Mouse (Mus musculus): ENCODE results near the gene Gm49673. TPM values are rescaled to one million over a fixed set of nuclear protein-coding genes. Genes with fewer than 3 reads are reported as not detected.
"Not testable (repeated sequence)": the region's sequence is repeated elsewhere in the genome, so short reads cannot be mapped to it uniquely, and the experiment has no call there.

The Gm49673 gene
- polyA plus RNA-seq, 1 experiment from 2014 or later = not detected

DNA sequence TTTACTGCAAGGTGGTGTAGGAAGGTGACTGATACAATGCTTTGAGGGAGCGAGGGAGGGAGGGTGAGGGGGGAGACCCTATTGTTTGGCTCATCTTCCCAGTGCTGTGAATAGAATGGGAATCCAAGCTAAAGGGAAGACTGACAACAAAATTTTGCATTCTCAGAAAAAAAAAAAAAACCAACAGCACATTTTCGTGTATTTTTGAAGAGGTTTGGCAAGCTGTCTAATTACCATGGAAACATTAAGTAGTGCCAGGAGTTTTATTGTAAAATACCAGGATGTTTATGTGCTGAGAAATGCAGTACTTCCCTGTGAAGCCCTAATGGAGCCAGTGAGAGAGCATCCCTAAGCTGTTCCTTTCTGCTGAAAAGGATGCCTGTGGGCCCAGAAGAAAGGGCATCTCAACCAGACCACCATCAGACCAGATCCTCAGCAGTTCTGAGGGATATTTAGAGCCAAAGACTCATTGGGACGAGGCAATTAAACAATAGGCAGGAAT lies 90.9 kb downstream of the Gm49673 start:
- H3K4me1 ChIP-seq; H3K4me2 ChIP-seq (replicated peaks); H3K9me3 ChIP-seq (replicated peaks); H3K36me3 ChIP-seq; ATAC-seq (ENCODE audit: low FRiP score); H3K4me3 ChIP-seq; H3K27ac ChIP-seq; H3K27me3 ChIP-seq; H3K9ac ChIP-seq: not testable (repeated sequence)
- 60% methylated on average over 2 of the region's 3 CpGs for WGBS

DNA sequence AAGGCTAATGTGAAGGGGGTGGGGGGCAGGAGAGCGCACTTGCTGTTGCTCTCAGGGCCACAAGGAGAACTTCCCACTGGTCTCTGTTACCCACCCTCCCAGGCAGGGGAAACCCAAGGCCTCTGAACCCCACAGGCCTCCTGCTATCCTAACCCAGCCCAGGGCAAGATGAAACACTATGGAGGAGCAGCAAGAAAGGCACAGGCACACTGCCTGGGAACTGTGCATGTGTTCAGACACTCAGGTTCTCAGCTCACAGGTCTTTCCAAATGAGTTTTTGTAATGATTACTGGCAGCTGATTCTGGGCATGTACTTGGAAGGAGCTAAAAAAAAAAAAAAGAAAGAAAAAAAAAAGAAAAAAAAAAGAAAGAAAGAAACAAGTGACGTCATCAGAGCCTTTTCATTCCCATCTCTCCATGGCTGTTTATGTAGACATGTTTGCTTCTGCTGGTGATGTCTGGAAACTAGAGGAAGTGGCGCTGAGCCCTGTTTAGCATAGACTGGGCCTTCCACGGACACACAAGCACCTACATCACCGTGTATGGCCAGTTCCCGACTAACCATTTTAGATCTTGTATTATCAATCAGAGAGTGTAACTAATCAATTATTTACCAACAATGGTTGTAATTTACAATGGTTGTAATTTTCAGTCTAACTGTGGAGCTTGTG lies 91.5 kb downstream of the Gm49673 start:
- 45% methylated on average over 4 of the region's 6 CpGs for WGBS
- not testable (repeated sequence) for ATAC-seq (ENCODE audit: low FRiP score); H3K27me3 ChIP-seq; H3K4me3 ChIP-seq; H3K9me3 ChIP-seq (replicated peaks); H3K4me2 ChIP-seq (replicated peaks); H3K36me3 ChIP-seq; H3K9ac ChIP-seq; H3K27ac ChIP-seq; H3K4me1 ChIP-seq

DNA sequence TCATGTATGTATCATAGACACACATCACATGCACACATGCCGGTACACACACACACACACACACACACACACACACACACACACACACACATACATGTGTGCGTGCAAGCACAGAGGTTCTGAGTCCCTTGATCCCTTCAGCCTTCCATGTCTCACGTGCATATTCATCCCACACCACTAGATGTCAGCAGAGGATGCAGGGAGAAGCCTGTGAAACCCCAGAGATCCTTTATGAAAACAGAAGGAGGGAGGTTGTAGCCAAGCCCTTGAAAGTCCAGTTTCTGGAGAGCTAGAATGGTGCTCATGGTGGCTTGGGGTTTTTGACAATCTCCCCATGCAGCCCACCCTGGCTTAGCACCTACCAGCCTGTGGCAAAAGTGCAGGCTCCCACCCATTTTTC lies 96.3 kb downstream of the Gm49673 start:
- H3K4me2 ChIP-seq (replicated peaks); H3K36me3 ChIP-seq; H3K9ac ChIP-seq; H3K4me3 ChIP-seq; H3K27ac ChIP-seq; H3K9me3 ChIP-seq (replicated peaks); H3K27me3 ChIP-seq; H3K4me1 ChIP-seq: not testable (repeated sequence)
- WGBS = 32% methylated on average over 3 of the region's 3 CpGs
- ATAC-seq (ENCODE audit: low FRiP score) = peak; percentile 51; the same call in 1 of the 2 replicates

DNA sequence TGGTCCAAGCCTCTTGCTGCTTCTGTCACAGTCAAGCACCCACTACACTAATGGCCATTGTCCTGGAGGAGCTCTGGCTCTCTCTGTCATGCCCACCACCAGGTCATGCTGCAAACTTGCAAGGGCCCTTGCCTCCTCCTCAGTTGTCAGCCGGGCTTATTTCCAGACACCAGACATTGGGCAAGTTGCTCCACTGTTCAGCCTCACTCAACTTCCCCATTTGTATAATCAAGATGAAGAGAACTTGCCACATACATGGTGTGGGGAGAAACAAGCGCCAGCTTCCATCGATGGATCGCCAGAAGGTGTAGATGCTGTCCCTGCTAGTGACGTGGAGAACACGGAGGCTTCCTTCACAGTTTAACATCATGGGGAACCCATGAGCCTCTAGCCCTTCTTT lies 97.4 kb downstream of the Gm49673 start:
- H3K4me1 ChIP-seq; H3K27me3 ChIP-seq; H3K9ac ChIP-seq; ATAC-seq (ENCODE audit: low FRiP score); H3K27ac ChIP-seq; H3K9me3 ChIP-seq (replicated peaks); H3K4me2 ChIP-seq (replicated peaks); H3K4me3 ChIP-seq; H3K36me3 ChIP-seq: not testable (repeated sequence)
- WGBS = 95% methylated on average over 5 of the region's 6 CpGs

DNA sequence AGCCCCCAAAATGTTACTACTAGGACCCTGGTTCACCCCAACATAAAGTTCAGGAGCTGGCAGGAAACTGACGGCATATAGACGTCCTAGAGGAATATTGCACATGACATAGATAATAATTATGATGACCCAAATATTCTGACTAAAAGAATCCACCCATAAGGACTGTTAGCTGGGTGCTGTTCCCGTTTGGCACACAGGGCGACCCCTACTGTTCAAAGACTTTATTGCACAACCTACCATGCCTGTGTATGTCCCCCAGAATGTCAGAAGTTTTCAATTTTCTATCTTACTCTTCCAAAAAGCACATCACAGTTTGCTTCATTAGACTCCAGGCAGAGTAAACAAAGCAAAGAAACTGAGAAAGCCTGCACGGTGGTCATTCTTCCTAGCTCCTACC lies 101.4 kb downstream of the Gm49673 start:
- not testable (repeated sequence) for H3K4me3 ChIP-seq; ATAC-seq (ENCODE audit: low FRiP score); H3K9ac ChIP-seq; H3K36me3 ChIP-seq; H3K4me2 ChIP-seq (replicated peaks); H3K9me3 ChIP-seq (replicated peaks); H3K4me1 ChIP-seq; H3K27me3 ChIP-seq; H3K27ac ChIP-seq
- WGBS = 7% methylated on average over 3 of the region's 5 CpGs

DNA sequence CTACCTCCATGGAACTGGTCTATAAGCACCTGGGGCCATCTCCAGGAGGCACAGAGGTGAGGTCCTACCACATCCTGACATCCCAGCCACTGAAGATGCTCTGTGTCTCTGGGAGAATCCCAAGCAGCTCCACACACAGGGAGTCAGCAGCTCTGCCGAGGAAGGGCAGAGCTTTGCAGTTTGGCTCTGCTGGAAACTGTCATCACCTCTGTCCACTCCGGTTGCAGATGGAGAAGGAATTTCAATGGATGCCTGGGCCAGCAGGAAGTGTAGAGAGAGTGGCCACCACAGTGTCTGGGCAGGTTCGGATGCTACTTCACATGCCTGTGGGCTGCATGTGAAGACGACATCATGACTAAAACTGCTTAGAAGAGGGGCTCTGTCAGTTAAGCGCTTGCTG lies 106.4 kb downstream of the Gm49673 start:
- not testable (repeated sequence) for H3K9ac ChIP-seq; H3K4me3 ChIP-seq; H3K4me1 ChIP-seq; H3K4me2 ChIP-seq (replicated peaks); ATAC-seq (ENCODE audit: low FRiP score); H3K27me3 ChIP-seq; H3K27ac ChIP-seq; H3K9me3 ChIP-seq (replicated peaks); H3K36me3 ChIP-seq
- no CpG with 5 or more reads among the region's 5 CpGs for WGBS

DNA sequence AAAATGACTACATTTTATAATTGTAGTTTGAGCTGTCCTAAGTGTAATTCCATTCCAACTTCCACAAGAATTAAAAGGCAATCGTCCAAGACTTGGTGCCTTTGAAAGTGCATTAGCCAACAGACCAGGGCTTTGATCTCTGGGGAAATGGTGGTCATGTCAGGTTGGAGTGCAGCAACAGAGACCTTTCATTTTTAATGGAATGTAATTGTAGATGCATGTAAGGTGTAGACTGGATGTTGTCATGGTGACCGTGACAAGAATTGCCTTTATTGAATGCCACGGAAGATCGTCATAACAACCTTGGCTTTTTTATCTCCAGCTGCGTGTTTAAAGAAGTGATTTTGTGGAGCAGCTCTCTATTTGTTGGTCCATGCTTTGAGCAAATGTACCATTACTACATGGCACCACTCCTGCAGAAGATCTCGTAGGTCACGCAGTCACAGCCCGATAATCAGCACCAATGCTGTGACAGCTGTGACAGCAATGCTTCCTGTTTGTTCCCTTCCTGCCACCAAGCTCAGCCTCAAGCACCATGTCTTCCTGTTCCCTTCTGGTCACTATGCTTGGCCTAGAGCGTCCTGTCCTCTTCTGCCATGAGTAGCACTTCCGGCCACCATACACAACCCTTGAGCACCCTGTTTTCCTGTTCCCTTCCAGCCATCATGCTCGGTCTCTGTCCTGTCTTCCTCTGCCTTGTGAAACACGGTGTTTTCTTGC lies 107.5 kb downstream of the Gm49673 start:
- not testable (repeated sequence) for H3K4me1 ChIP-seq; H3K9me3 ChIP-seq (replicated peaks); H3K9ac ChIP-seq; ATAC-seq (ENCODE audit: low FRiP score); H3K27ac ChIP-seq; H3K4me3 ChIP-seq; H3K27me3 ChIP-seq; H3K36me3 ChIP-seq; H3K4me2 ChIP-seq (replicated peaks)
- WGBS = no CpG with 5 or more reads among the region's 12 CpGs

DNA sequence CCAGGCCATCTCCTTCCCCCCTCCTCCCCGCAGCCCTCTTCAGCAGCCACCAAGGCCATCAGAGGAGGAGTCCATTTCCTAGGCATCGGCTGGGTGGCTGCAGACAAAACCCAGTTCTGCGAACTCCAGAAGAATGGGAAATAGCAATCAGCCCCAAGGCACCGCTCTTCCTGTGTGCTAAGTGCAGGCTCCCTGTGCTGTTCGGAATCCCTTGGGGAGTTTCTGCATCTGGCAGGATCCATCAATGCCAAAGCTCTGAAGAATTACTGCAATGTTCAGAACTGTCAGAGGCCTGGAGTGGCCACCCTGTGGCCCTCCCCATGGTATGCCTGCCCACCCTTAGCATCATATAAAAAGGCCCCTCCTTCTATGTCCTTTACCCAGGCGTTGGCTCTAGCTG lies 110.6 kb downstream of the Gm49673 start:
- H3K27me3 ChIP-seq; H3K9ac ChIP-seq; H3K27ac ChIP-seq; ATAC-seq (ENCODE audit: low FRiP score); H3K9me3 ChIP-seq (replicated peaks); H3K4me1 ChIP-seq; H3K4me3 ChIP-seq; H3K4me2 ChIP-seq (replicated peaks); H3K36me3 ChIP-seq: not testable (repeated sequence)
- 57% methylated on average over 4 of the region's 6 CpGs for WGBS

Other genes with a start within 250 kb of the Gm49673 start
- 0.26 and 0.63 TPM in 2 replicates for gene Tagap, start 221.8 kb downstream of the Gm49673 start, polyA plus RNA-seq (2016; fragmentation: Nextera tagmentation; extraction: Ambion mirVana)
- gene Rsph3a, start 202.2 kb downstream of the Gm49673 start, polyA plus RNA-seq (2016; fragmentation: Nextera tagmentation; extraction: Ambion mirVana) = 63.8 and 77.0 TPM in 2 replicates
- 16.5 and 21.6 TPM in 2 replicates for gene Rnaset2a, start 309 bp upstream of the Gm49673 start, polyA plus RNA-seq (2016; fragmentation: Nextera tagmentation; extraction: Ambion mirVana)
- gene Fgfr1op, start 17.7 kb upstream of the Gm49673 start, polyA plus RNA-seq (2016; fragmentation: Nextera tagmentation; extraction: Ambion mirVana) = 34.6 TPM in 2 replicates
- not detected in 2 replicates for gene Ccr6, start 88.3 kb upstream of the Gm49673 start, polyA plus RNA-seq (2016; fragmentation: Nextera tagmentation; extraction: Ambion mirVana)
- 134 and 138 TPM in 2 replicates for gene Mpc1, start 135.1 kb upstream of the Gm49673 start, polyA plus RNA-seq (2016; fragmentation: Nextera tagmentation; extraction: Ambion mirVana)
- gene Sft2d1, start 163.3 kb upstream of the Gm49673 start, polyA plus RNA-seq (2016; fragmentation: Nextera tagmentation; extraction: Ambion mirVana) = 109 and 112 TPM in 2 replicates
- 4.3 and 4.5 TPM in 2 replicates for gene Prr18, start 189.7 kb upstream of the Gm49673 start, polyA plus RNA-seq (2016; fragmentation: Nextera tagmentation; extraction: Ambion mirVana)
- gene T2, start 208.2 kb upstream of the Gm49673 start, polyA plus RNA-seq (2016; fragmentation: Nextera tagmentation; extraction: Ambion mirVana) = 0.77 and 0.96 TPM in 2 replicates

Data from hindbrain, embryonic 12.5 days (tissue).